Mouse (Mus musculus) ES-E14 (cell line): ENCODE data around the gene Coa5. TPM values are rescaled to one million over a fixed set of nuclear protein-coding genes. Genes with fewer than 3 reads are reported as not detected.
A peak's percentile ranks its signal among the peaks of the same experiment; 100 is the strongest.

Source experiments
- DNase-seq: peaks from one replicate; pipeline ENCODE4 v3.0.0-alpha.2; 2013; ENCODE audit warnings: low read depth, low spot score
- H3K27ac ChIP-seq: 2 replicates; pipeline ENCODE4 v1.5.1; 2012; ENCODE audit warnings: low read depth, mild to moderate bottlenecking, low read length, moderate library complexity, mixed read lengths; ENCODE audit not compliant: poor library complexity, insufficient read depth, severe bottlenecking
- H3K36me3 ChIP-seq: 2 replicates; pipeline ENCODE4 v1.6.1; 2012; ENCODE audit warnings: mild to moderate bottlenecking, low read length, moderate library complexity, mixed read lengths; ENCODE audit not compliant: control insufficient read depth, poor library complexity, insufficient read depth, severe bottlenecking
- H3K4me1 ChIP-seq, 2 experiments: fragments of 150-350 bp in 1 of 2; sonication (generic) in 1 of 2; 2 replicates each; pipeline ENCODE4 v1.6.1; 2012; ENCODE audit warnings: low read length in 2 of 2, mild to moderate bottlenecking in 1 of 2, mixed read lengths in 1 of 2; ENCODE audit not compliant: control insufficient read depth in 2 of 2, insufficient read depth in 2 of 2, poor library complexity in 1 of 2
- H3K4me3 ChIP-seq, 2 experiments: fragments of 150-350 bp in 1 of 2; sonication (generic) in 1 of 2; 2 replicates each; pipeline ENCODE4 v1.5.1; 2012; ENCODE audit warnings: low read length in 2 of 2, low read depth in 1 of 2, mild to moderate bottlenecking in 1 of 2, mixed read lengths in 1 of 2; ENCODE audit not compliant: insufficient read depth in 1 of 2, poor library complexity in 1 of 2, severe bottlenecking in 1 of 2
- H3K9ac ChIP-seq: 2 replicates; pipeline ENCODE4 v1.6.1; 2012; ENCODE audit warnings: low read depth, mild to moderate bottlenecking, low read length, mixed read lengths; ENCODE audit not compliant: poor library complexity, insufficient read depth, severe bottlenecking
- H3K9me3 ChIP-seq: fragments of 150-350 bp; sonication (generic); 2 replicates; pipeline ENCODE4 v1.6.1; 2012; ENCODE audit warnings: low read depth, mild to moderate bottlenecking, low read length; ENCODE audit not compliant: control insufficient read depth, insufficient read depth
- CHD2 ChIP-seq: IDR thresholded peaks from 2 replicates; pipeline ENCODE4 v1.6.1; 2014; ENCODE audit warnings: mild to moderate bottlenecking, low read depth, low read length, inconsistent platforms
- HCFC1 ChIP-seq: IDR thresholded peaks from 2 replicates; pipeline ENCODE4 v1.6.1; 2012; ENCODE audit warnings: low read length, inconsistent platforms, borderline replicate concordance; ENCODE audit not compliant: insufficient read depth
- MAFK ChIP-seq: IDR thresholded peaks from 2 replicates; pipeline ENCODE4 v1.6.1; 2014; ENCODE audit warnings: mild to moderate bottlenecking, low read depth, low read length, inconsistent platforms; ENCODE audit not compliant: insufficient read depth
- ZC3H11A ChIP-seq: IDR thresholded peaks from 2 replicates; pipeline ENCODE4 v1.6.1; 2012; ENCODE audit warnings: low read depth, mild to moderate bottlenecking, inconsistent platforms, low read length, borderline replicate concordance
- ZNF384 ChIP-seq: IDR thresholded peaks from 2 replicates; pipeline ENCODE4 v1.6.1; 2012; ENCODE audit warnings: low read depth, low read length, inconsistent platforms
- in situ Hi-C, 2 experiments: fragments of 600-800 bp; cut with MboI; formaldehyde crosslinking; loops; one replicate each; pipeline ENCODE4 v1.15.1; 2025; ENCODE audit warnings: low sequenced_read_pairs in 2 of 2, inconsistent platforms in 1 of 2; ENCODE audit not compliant: unreplicated experiment in 2 of 2
- total RNA-seq: library from RNA; depleted of rRNA; stranded (reverse); fragments of 300-350 nt; gene quantifications from 2 replicates; pipeline ENCODE4 v1.2.3, GENCODE M21; 2012

Coa5 gene
- total RNA-seq, 1 experiment: 38.6 TPM

- TF ChIP-seq ZNF384 (no peak), MAFK (no peak), HCFC1 (no peak), CHD2 (no peak), ZC3H11A (no peak)
- no peak for DNase-seq
- Histone ChIP-seq H3K9ac (no peak overlapping the region), H3K4me1 (no peaks in the 10 kb centered on the region), H3K4me3 (no peak overlapping the region), H3K9me3 (no peaks in the 10 kb centered on the region), H3K27ac (no peak overlapping the region), H3K36me3 (peaks cover 10% of the 10 kb centered on the region; the same call in 1 of the 2 replicates)
- in situ Hi-C loops: no loop called here
These were observed 13.2 kb upstream of the Coa5 start for GRCm38 (mm10) chr1:37442848-37443835.

GRCm38 (mm10) chr1:37436419-37436818 lies 6.5 kb upstream of the Coa5 start:
- Histone ChIP-seq H3K4me3 (no peak overlapping the region), H3K27ac (no peak overlapping the region), H3K9ac (no peak overlapping the region), H3K36me3 (peaks cover 30% of the 10 kb centered on the region), H3K9me3 (no peaks in the 10 kb centered on the region), H3K4me1 (no peaks in the 10 kb centered on the region)
- no peak for DNase-seq
- TF ChIP-seq ZNF384 (no peak), ZC3H11A (no peak), CHD2 (no peak), MAFK (no peak), HCFC1 (no peak)
- in situ Hi-C loops: no loop called here

GRCm38 (mm10) chr1:37430297-37430840 lies 466 bp upstream of the Coa5 start:
- in situ Hi-C loops: no loop called here

GRCm38 (mm10) chr1:37428911-37429310 lies 992 bp downstream of the Coa5 start:
- in situ Hi-C loops: no loop called here
- Histone ChIP-seq H3K9me3 (no peaks in the 10 kb centered on the region), H3K36me3 (peaks cover 15% of the 10 kb centered on the region), H3K9ac (peak overlapping the region; percentile 88; the same call in 1 of the 2 replicates), H3K4me1 (peaks cover 2% of the 10 kb centered on the region in 2 experiments; a peak in 1 of 4 replicates), H3K27ac (no peak overlapping the region), H3K4me3 (peak overlapping the region; percentile 89 to 98)
- no peak for DNase-seq
- TF ChIP-seq MAFK: no peak
- no peak for TF ChIP-seq CHD2
- no peak for TF ChIP-seq HCFC1
- no peak for TF ChIP-seq ZC3H11A
- no peak for TF ChIP-seq ZNF384

More at GRCm38 (mm10) chr1:37430297-37430840, 466 bp upstream of the Coa5 start:
- Histone ChIP-seq H3K27ac (peak overlapping the region; percentile 49; the same call in 1 of the 2 replicates), H3K9ac (peak overlapping the region; percentile 97), H3K4me3 (peak overlapping the region; percentile 89 to 98), H3K9me3 (no peaks in the 10 kb centered on the region), H3K36me3 (peaks cover 19% of the 10 kb centered on the region), H3K4me1 (peaks cover 2% of the 10 kb centered on the region in 2 experiments; a peak in 1 of 4 replicates)
- no peak for DNase-seq
- no peak for TF ChIP-seq ZC3H11A
- no peak for TF ChIP-seq ZNF384
- no peak; the same call in 1 of the 2 replicates for TF ChIP-seq HCFC1
- TF ChIP-seq MAFK: no peak
- no peak for TF ChIP-seq CHD2
